Mouse (Mus musculus) adrenal gland, adult 2 months (tissue): ENCODE results near the gene Dnajb2. TPM values are rescaled to one million over a fixed set of nuclear protein-coding genes. Genes with fewer than 3 reads are reported as not detected.

Source experiments
- DNase-seq: peaks from one replicate; pipeline ENCODE4 v3.0.0; 2021
- long read RNA-seq: library from polyadenylated mRNA; stranded (forward); transcript quantifications from one replicate; pipeline ENCODE4 v2.0.0, GENCODE M21; 2021
- polyA plus RNA-seq: library from polyadenylated mRNA; depleted of rRNA; stranded (reverse); fragments of >200 nt; gene quantifications from 2 replicates; pipeline ENCODE4 v1.2.3, GENCODE M21; 2012; rRNA removed
- total RNA-seq, 2 experiments: library from RNA; stranded (reverse); gene quantifications; 2 replicates each; pipeline ENCODE4 v1.2.3; 2021

Gene Dnajb2
- total RNA-seq: 100 to 1,000 TPM in 1 of 2 experiments, 10 to 100 TPM in 1; 89.1 to 111 TPM
- polyA plus RNA-seq: 52.8 and 58.4 TPM in 2 replicates
- long read RNA-seq, transcript Dnajb2-210 (9 exons, 3,066 nt): minor isoform, 27 of 89 reads
- long read RNA-seq, transcript Dnajb2-207 (10 exons, 1,855 nt): major isoform, 31 of 89 reads
- long read RNA-seq, partial matches to known transcripts: 12 of 89 reads
- long read RNA-seq, other reads (novel, unspliced or antisense): 17 of 89 reads

DNA sequence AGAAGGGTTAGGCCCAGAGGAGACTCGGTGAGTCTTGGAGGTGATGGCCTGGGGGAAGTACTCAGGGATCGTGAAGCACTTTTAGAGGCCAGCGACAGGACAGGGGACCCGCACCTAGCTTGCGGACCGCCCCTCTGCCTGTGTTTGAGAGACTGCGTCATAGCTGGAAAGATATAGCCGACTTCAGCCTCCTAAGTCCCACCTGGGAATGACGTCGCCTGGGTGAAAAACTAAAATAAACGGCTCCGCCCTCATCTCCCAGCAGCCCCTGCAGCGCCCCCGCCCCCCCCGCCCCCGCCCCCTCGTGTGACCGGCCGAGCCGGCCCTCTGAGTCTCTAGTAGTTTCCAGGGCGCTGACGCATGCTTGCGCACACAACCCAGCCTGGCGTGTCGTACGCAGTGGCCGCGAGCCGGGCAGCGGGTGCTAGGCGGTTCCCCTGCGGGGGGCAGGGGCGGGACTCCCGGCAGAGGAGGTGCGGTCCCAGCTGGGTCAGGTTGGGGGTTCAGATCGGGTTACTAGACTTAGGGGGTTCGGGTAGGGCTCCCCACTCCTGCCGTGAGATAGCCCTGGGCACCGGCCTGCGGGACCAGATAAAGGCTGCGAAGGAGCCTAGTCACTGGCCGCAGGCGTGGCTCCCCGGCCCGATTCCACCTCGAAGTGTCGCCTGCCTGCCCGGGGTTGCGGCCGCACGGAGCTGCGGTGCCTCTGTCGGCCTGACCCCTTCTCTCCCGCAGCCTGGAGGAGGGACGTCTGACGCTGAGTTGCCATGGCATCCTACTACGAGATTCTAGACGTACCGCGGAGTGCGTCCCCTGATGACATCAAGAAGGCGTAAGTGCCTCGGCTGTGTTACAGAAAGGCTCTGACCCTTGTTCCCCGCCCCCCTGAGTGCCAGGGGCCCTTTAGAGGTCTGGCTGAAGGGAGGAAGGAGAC, at the start of gene Dnajb2:
TSS of gene Dnajb2 (plus strand) at position 290 of the 934 bp plus-strand sequence.
- DNase-seq: peak; percentile 96

DNA sequence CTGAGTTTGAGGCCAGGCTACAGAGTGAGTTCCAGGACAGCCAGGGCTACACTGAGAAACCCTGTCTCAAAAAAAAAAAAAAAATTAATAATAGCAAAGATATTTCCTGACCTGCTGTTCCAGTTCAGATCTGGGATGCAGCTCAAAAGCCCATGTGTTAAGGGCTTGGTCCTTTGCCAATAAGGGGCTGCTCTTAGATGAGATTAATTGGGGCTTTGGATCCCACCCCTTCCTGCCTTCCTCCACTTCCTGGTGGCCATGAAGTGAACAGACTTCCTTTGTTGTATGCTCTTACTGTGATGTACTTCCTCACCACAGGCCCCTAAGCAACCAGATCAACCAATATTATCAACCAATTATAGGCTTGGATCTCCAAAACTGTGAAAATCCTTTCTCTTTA, 49.1 kb upstream of the Dnajb2 start:
- no peak for DNase-seq

DNA sequence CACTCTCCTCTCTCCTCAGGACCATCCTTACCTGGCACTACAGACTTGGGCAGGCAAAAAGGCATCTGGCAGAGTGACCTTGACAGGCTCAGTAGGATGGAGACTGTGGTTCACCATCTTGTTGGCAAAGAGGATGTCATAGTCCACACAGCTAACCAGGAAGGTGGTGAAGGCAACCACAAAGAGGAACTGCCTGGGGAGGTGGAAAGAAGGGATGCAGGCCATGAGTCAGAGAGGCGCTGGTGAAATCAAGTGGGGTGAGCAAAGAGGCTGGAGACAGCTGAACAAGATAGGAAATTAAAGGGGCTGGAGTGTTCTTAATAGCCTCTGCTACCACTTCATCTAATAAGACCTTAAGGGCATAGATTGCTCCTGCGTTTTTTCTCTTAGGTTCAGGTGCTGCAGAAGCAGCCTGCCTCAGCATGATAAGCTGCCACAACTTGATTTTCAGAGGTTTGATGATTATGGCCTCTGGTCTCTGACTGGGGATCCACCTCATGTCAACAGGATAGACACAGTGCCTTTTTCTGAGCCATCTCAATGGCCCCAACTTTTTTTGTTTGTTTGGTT, 48.2 kb upstream of the Dnajb2 start:
- DNase-seq: no peak

DNA sequence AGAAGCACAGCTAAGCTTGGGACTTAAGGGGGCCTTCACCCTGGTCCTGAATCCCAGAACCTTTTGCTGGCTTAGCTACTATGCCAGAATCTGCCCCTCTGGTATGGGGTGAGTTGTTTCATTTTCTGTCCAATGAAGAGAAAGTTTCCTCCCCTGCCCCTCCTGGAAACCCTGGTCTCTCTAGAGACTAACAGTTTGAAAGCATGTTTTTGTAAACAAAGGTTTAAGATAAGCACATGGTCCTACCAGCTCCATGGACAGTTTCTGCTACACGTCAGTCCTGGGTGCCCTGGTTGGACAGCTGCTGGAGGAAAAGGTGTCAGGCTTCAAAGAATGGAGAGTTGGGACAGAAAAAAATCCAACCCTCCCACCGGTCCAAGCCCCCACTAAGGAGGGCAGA, 45.6 kb upstream of the Dnajb2 start:
- DNase-seq: no peak

DNA sequence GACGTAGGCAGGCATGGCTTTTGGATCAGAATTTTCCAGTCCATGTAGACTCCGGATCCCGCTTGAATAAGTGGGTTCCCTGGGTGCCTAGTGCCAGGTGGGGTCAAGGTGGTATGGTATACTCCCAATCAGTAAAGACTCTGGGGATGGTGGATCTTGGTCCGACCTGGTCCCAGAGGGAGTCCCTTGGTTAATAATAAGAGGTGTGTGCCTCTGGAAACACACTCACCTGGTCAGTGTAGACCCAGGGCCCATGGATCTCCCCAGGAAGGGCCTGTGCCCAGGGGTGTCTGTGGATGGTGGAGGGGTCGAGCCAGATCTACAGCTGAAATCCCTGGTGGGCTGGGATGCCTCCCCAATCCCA, 45.0 kb upstream of the Dnajb2 start:
- DNase-seq: no peak

DNA sequence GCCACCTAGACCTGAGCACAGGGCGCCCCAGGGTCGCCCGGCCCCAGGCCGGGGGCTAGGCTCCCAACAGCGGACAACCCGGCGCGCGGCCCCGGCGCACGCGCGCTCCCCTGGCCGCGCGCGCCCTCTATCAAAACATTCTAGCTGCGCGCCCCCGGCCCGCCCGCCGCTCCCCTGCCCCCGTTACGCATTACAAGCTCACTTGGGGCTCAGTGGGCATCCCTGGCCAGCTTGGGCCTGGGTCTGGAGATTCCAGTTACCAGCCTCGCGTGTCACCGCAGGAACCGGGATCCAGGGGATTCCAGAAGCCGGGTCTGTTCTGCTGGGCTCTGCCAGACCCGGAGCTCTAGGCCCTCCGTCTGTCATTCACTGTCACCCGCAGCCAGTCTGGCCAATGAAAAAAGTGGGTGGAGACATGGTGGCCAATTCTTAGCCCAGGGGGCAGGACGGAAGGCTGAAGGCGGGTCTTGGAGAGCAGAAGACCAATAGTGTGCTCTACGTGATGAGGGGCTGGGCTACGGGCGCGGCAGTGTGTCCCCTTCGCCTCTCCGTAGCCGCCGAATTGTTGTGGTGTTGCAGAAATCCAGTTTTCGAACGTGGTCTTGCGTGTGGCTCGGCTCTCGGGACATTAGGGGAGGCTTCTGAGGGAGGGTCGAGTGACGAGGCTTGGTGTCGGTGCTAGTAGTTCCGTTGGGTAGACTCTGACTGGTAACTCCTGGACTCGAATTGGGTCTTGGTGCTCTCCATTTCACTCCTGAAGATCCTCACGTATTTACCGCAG, 44.4 kb upstream of the Dnajb2 start, which contains the start of the genes Ankzf1 and Atg9a:
TSS of gene Ankzf1 (plus strand) at position 530 of the 781 bp plus-strand sequence.
TSS of gene Atg9a (minus strand) at position 575 of the 781 bp plus-strand sequence.
- peak; percentile 98 for DNase-seq

DNA sequence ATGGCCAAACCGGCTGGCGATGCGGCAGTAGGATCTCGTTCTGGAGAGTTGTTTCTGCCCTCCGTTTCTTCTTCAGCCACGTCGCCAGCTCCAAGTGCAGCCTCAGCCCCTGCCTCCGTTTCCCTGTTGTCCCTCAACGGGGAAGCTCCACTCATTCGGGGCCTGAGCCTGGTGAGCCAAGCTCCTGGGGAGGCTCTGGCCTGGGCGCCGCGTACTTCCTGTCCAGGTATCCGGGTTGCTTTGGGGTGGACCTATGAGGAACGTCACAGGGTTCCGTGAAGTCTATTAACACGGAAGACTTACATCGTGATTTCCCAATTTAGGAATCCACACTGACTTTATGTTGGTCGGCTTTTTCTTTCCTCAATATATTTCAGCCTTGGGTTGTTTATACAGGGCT, 43.8 kb upstream of the Dnajb2 start:
- peak; percentile 70 for DNase-seq

DNA sequence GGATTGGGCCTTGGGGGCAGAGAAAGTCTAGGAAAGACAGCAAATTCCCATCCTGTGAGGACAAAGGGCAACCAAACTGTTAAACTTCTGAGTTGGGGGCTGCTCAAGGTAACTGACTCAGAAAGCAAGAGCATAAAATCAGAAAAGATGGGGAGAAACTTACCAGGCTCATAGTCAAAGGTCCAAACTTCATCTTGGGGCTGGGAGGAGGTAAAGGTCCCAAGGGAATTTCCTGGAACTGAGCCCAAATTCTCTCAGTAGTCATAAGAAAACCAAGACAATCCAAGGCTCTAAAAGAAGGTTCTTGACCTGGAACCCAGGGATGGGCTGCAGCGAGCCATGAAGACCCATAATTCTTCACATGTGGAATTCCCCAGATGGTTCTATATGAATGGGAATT, 35.0 kb upstream of the Dnajb2 start:
- no peak for DNase-seq

DNA sequence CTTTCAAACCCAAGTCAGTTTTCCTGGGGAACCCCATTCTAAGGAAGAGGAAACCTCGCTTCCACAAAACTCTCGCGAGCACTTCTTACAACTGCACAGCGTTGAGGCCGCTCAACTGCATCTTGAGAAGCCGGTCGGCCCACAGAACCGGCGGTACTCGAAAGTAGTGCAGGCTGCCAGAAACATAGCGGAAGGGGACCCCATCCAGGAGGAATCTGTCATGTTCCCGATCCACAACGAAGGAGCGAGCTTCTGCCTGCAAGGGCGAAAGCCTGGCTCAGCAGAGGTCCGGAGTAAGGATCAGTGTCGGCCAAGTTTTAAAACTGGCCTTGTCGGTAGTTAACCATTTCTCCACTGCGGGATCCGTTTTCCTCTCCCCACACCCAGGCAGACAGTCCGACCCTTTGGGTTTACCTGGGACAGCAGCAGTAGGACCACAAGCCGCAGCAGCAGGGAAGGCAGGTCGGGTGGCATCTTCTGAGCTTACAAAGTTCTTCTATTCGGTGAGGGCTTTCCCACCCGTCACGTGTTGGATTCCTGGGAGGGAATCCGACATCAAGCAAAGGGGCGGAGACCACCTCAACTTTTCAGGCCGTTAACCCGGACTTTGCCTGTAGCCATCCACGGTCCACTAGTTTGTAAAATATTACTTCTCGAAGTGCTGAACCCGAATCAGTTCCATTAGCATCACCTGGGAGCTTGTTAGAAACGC, 27.1 kb upstream of the Dnajb2 start:
- peak; percentile 69 for DNase-seq

DNA sequence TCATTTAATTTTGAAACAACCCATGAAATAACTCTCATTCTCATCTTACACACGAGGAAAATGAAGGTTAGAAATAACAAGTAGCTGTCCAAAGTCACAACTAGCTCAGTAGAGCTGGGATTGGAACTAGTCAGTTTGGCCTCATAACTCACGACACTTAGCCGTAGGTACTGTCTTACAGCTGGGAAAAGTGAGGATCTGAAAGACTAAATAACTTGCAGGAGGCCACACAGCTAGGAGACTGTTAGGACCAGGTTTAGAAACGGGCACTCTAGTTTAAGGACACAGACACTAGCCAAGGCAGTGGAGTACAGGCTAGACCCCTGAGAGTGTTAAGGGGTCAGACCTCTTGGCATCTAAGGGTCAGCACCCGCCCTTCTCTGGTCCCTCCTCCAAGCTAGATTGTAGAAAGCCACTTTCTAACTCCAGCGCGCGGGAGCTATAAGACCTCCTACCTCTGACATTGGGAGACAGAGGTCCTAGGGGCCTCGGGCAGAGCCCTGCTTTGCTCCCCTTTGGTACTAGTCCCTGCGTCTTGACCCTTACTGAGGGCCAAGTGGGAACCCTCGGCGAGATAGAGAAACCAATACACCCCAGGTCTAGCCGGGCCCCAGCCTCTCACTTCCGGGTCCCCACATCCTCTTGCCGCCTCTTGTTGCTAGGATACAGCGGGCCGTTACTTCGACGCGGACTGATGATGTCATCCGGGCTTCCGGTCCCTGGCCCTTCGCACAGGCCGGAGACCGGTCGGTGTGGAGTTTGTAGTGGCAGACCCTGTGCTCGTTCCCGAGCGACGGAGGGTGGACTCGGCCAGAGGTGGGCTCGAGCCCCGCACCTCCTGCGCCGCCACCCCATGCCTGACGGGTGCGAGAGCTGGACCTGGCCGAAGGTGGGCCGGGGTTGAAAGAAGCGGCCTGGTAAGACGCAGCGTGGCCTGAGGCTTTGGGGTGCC, 25.8 kb upstream of the Dnajb2 start, which contains the start of the genes Glb1l and Stk16:
TSS of gene Glb1l (minus strand) at position 678 of the 952 bp plus-strand sequence.
TSS of gene Stk16 (plus strand) at position 703 of the 952 bp plus-strand sequence.
- peak; percentile 96 for DNase-seq

DNA sequence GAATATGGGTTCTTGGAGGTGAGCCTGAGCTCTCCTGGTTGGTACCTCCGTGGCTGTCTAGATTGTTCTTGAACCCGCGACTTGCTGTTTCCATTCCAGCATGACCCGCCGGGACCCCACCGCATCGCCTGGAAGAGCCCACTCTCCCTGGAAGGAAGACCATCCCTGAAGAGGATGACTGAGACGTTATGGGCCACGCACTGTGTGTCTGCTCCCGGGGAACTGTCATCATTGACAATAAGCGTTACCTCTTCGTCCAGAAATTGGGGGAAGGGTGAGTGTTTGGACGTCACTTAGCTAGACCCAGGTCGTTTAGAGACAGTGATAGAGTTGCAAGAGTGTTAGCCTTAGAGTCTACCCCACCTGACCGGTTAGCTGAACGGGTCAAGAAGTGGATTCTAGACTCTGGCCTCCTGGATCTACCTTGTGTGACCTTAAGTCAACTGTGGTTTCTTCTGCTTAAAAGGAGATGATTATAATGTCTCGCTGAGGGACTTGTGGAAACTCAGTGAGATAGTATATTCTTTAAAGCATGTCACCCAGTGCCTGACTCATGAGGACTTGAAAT, 25.0 kb upstream of the Dnajb2 start:
- DNase-seq: no peak

DNA sequence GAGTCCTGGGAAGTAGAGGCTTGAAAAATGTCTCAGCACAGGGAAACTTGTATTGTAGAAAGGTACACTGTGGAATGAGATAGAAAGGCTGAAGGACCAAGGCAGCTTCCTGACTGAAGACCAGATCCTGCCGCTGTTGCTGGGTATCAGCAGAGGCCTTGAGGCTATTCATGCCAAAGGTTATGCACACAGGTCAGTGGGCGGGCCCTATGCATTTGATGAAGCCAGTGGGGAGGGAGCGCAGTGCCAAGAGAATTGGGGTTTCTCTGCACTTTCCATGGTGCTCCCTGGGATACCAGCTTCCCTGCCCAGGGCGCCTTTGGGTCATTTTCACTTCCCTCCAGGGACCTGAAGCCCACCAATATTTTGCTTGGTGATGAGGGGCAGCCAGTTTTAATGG, 23.7 kb upstream of the Dnajb2 start:
- DNase-seq: no peak

DNA sequence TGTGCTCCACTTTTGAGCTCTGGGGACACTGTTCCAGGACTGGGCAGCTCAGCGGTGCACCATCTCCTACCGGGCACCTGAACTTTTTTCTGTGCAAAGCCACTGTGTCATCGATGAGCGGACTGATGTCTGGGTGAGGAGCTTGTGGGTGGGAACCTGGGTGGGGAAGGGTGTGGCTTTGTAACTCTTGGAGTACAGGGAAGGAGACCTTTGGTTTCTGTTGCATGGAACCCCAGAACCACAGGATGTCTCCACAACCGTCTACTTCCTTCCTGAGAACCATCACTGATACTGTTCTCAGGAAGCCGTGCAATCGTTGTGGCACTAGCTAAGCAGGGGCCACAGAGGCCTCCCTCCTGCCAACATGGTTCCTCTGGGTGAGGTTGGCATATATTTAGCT, 23.1 kb upstream of the Dnajb2 start:
- no peak for DNase-seq

DNA sequence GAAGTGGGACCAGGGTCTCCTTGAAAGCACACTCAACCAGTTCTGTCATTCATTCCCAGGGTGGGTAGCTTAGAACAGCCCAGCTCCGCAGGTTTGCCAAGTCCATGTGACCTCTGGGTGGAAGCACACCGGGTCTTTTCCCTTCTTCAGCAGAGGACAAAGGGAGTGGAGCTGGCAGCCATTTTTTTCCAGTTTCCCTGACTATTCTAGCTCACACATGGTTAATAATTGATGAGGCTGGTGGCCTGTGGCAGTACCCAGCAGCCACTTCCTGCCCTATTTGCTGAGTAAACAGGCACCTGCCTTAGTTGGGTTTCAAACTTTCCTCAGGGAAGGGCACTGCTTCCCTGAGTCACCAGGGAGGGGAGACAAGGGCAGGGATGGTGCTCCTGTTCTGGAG, 21.8 kb upstream of the Dnajb2 start:
- no peak for DNase-seq

DNA sequence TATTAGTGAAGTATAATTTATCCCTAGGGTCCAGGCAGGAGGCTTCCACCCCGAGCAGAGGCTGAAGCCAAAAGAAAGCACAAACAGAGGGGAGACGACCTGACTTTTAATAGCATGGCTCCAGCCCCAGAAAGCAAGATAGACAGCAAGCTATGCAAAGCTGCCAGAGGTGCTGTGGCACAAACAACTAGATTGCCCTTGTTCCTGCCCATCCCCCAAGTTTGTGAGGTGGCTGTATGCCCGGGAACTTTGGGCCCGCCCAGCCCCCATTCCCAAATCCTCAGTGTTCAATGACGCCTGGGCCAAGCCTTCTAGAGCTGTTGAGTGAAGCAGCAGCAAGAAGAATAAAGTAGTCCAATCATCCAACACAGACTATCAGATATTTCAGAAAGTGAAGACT, 21.3 kb upstream of the Dnajb2 start:
- peak; percentile 50 for DNase-seq

DNA sequence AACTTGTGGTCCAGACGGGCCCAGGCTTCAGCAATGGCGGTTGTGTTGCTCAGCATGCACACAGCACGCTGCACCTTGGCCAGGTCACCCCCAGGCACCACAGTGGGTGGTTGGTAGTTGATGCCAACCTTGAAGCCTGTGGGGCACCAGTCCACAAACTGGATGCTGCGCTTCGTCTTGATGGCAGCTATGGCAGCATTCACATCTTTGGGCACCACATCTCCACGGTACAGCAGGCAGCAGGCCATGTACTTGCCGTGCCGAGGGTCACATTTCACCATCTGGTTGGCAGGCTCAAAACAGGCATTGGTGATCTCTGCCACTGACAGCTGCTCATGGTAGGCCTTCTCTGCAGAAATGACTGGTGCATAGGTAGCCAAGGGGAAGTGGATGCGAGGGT, 20.4 kb upstream of the Dnajb2 start:
- no peak for DNase-seq

DNA sequence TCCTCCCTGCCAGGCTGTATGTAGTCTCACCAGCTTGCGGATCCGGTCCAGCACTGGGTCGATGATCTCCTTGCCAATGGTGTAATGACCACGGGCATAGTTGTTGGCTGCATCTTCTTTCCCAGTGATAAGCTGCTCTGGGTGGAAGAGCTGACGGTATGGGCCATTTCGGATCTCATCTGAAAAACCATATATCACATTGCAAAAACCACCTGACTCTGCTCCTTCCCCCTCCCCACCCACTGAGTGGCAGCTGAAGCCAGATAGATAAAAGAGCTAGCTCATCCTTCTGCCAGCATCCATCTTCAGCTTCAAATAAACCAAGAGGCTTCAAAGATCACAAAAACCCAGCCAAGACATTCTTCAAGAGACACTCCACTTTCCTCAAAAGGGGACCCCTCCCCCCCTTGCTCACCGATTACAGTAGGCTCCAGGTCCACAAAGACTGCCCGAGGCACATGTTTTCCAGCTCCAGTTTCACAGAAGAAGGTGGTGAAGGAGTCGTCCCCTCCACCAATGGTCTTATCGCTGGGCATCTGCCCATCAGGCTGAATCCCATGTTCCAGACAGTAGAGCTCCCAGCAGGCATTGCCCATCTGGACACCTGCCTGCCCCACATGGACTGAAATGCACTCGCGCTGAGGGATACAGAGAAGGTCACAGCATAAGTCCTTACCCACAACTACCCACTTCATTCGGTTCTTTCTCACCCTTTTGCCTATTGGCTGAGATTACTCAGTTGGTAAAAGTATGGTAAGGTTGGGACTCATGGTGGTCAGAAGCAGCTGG, 19.2 kb upstream of the Dnajb2 start:
- no peak for DNase-seq

DNA sequence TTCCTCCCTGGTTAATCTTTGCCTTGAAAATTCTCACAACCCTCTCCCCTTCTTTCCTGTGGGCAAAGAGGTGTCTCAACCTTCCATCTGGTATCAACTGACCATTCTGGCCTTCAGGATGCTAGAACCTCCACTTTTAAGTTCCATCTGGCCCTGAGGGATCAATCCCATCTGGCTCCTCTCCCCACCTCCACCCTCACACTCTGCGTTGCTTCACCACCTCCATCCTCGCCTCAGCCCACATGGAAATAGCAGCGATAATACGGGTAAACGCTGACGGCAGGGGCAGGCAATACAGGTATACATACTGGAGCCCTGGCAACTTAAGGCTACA, 18.3 kb upstream of the Dnajb2 start:
- no peak for DNase-seq
